Mouse (Mus musculus): Measurements from ENCODE around the gene Cep89. TPM values are rescaled to one million over a fixed set of nuclear protein-coding genes. Genes with fewer than 3 reads are reported as not detected.

The Cep89 gene
- total RNA-seq, 2 experiments from 2014 or later = 19.4 to 20.5 TPM

- no peak for DNase-seq (ENCODE audit: low spot score in 2 of 2)
Measured at GRCm38 (mm10) chr7:35381861-35382260, 15.0 kb upstream of the Cep89 start.

- DNase-seq (ENCODE audit: low spot score in 2 of 2) = no peak
Measured at GRCm38 (mm10) chr7:35382706-35383353, 14.0 kb upstream of the Cep89 start.

GRCm38 (mm10) chr7:35386525-35386952 lies 10.3 kb upstream of the Cep89 start:
- DNase-seq (ENCODE audit: low spot score in 2 of 2) = no peak

- DNase-seq (ENCODE audit: low spot score in 2 of 2) = no peak
Measured at GRCm38 (mm10) chr7:35388694-35389093, 8.1 kb upstream of the Cep89 start.

GRCm38 (mm10) chr7:35392935-35393334 lies 3.9 kb upstream of the Cep89 start:
- DNase-seq (ENCODE audit: low spot score in 2 of 2) = no peak

GRCm38 (mm10) chr7:35395734-35396456 lies 940 bp upstream of the Cep89 start:
- no peak for DNase-seq (ENCODE audit: low spot score in 2 of 2)

- DNase-seq (ENCODE audit: low spot score in 2 of 2) = no peak
Measured at GRCm38 (mm10) chr7:35401169-35401568, 4.3 kb downstream of the Cep89 start.

- no peak for DNase-seq (ENCODE audit: low spot score in 2 of 2)
Measured at GRCm38 (mm10) chr7:35415226-35415625, 18.4 kb downstream of the Cep89 start.

- DNase-seq (ENCODE audit: low spot score in 2 of 2) = no peak
Measured at GRCm38 (mm10) chr7:35415801-35416653, 19.2 kb downstream of the Cep89 start.

- no peak for DNase-seq (ENCODE audit: low spot score in 2 of 2)
Measured at GRCm38 (mm10) chr7:35416654-35416948, 19.8 kb downstream of the Cep89 start.

- no peak for DNase-seq (ENCODE audit: low spot score in 2 of 2)
Measured at GRCm38 (mm10) chr7:35423071-35423470, 26.2 kb downstream of the Cep89 start.

GRCm38 (mm10) chr7:35428146-35428545 lies 31.3 kb downstream of the Cep89 start:
- no peak for DNase-seq (ENCODE audit: low spot score in 2 of 2)

GRCm38 (mm10) chr7:35435266-35435665 lies 38.4 kb downstream of the Cep89 start:
- no peak for DNase-seq (ENCODE audit: low spot score in 2 of 2)

GRCm38 (mm10) chr7:35447501-35447900 lies 50.7 kb downstream of the Cep89 start:
- no peak for DNase-seq (ENCODE audit: low spot score in 2 of 2)

GRCm38 (mm10) chr7:35447996-35448846 lies 51.4 kb downstream of the Cep89 start, which contains the start of gene Slc7a9:
Slc7a9 (plus strand) TSS chr7:35448796.
- DNase-seq (ENCODE audit: low spot score in 2 of 2) = no peak

- DNase-seq (ENCODE audit: low spot score in 2 of 2) = no peak
Measured at GRCm38 (mm10) chr7:35448867-35449266, 52.0 kb downstream of the Cep89 start.

- no peak for DNase-seq (ENCODE audit: low spot score in 2 of 2)
Measured at GRCm38 (mm10) chr7:35456091-35456814, 59.4 kb downstream of the Cep89 start.

GRCm38 (mm10) chr7:35460971-35461370 lies 64.1 kb downstream of the Cep89 start:
- no peak for DNase-seq (ENCODE audit: low spot score in 2 of 2)

- DNase-seq (ENCODE audit: low spot score in 2 of 2) = peak in 1 of 2 experiments; percentile 59
Measured at GRCm38 (mm10) chr7:35465027-35465426, 68.2 kb downstream of the Cep89 start.

- no peak for DNase-seq (ENCODE audit: low spot score in 2 of 2)
Measured at GRCm38 (mm10) chr7:35467856-35468255, 71.0 kb downstream of the Cep89 start.
